Mouse (Mus musculus): ENCODE measurements around the gene Srgap3.

DNA sequence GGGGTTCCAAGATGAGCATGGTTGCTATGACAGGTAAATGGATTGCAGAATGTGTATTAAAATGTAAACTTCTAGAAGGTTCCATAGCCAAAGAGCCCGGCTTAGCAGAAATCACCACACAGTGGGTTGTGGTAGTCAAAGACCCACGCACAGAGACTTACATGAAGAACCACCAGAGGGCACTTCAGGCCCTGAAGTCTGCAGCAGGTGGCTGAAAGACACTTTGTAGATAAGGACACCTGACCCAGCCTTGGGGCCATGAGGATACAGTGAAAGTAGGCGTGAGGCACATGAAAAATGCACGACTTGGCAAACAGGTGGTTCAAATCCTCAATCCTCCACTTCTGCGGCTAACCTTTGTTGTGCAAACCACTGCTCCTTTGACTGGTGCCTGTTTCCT, 229.9 kb downstream of the Srgap3 start:
- TF ChIP-seq CTCF (IDR thresholded peaks at IDR 0.05; ENCODE audit: control insufficient read depth, insufficient read depth, insufficient replicate concordance, low read depth, low read length): peak; percentile 4; the same call in 1 of the 2 replicates
- no peak for TF ChIP-seq POLR2A (IDR thresholded peaks at IDR 0.05; ENCODE audit: control insufficient read depth, low read depth, low read length)
